Mouse (Mus musculus) megakaryocyte, embryonic 14.5 days (primary cell): ENCODE measurements at regions not wholly inside any gene's neighbourhood (a gene's known extent, or its start where the extent isn't known, plus 50 kb on each side); places are given as distances from the start of the nearest gene placed in this dataset.

Experiments used
- FLI1 ChIP-seq: IDR thresholded peaks from 2 replicates; pipeline ENCODE4 v1.6.1; 2012; ENCODE audit warnings: low read length, inconsistent platforms, mixed read lengths
- GATA1 ChIP-seq: IDR thresholded peaks from 3 replicates; pipeline ENCODE4 v1.6.1; 2012; ENCODE audit warnings: mixed read lengths, low read length, inconsistent platforms, borderline replicate concordance

DNA sequence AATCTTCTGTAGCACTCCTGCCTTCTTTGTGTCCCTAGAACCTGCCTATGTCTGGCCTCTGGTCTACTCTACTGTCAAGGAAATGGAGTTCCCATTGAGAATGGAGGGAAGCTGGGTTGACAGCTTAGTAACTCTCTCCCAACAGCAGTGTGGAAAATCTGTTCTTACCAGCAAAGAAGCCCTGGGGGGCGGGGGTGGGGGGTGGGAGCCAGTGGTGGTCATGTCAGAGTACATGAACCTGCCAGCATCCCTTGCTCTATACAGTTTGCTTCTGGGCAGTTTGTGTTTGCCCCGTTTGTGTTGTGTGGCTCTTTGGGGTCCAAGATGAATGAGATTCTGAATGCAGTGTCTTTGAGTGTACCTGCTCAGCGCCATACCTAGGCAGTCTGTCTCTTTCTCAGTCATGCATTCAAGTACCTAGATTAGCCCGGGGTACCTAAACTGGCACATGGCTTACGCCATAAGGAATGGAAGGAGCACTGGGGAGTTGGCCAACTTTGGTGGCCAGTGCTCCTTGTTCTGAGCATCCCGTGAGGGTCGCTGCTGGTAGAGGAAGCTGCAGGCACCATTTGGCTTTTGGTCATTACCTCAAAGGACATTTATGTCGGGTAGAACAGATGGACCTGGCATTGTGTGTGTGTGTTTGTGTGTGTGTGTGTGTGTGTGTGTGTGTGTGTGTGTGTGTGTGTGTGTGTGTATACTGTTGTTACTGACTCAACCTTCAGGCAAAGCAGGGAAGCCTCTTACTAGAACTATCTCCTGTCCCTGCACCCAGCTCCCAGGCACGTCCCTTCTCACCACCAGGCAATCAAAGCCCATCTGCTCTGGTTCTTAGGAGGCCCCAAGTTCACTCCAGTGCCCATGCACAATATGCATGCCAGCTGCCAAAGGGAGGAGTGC lies 227.6 kb upstream of the 1700012A03Rik start:
- TF ChIP-seq GATA1, result no peak
- TF ChIP-seq FLI1, result no peak
